Mouse (Mus musculus) embryonic fibroblast, embryonic 13.5 days (primary cell): Measurements from ENCODE around the gene Arhgef7.

Source experiments
- CTCF ChIP-seq: IDR thresholded peaks from 2 replicates; pipeline ENCODE4 v1.5.1; 2011; ENCODE audit warnings: mild to moderate bottlenecking, control low read depth, low read length, moderate library complexity, borderline replicate concordance; ENCODE audit not compliant: insufficient read depth
- POLR2A ChIP-seq: IDR thresholded peaks from 2 replicates; pipeline ENCODE4 v1.6.1; 2011; ENCODE audit warnings: low read depth, mild to moderate bottlenecking, control low read depth, low read length, moderate library complexity

DNA sequence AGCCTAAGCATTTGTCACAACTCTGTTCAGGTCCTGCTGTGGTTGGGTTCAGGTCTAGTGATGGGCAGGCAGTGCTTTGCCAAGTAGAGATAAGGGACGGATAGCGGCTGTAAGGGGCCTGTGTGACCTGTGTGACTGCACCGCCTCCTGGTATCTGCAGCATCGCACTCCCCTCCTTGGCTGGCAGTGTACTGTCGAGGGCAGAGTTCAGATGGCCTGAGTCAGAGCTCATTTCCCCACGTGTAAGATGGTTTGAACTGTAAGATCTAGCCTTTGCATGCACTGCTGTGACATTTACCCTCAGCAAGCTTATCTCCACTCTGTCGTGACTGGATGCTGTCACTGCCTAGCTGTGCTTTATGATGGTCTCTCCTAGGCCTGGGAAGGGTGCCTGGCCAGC, 48.4 kb downstream of the Arhgef7 start:
- no peak for TF ChIP-seq POLR2A
- no peak for TF ChIP-seq CTCF
